In genomic region chr15:96757446-96758198, GRCm38 (mm10) we compare ENCODE assay signal across 12 mouse cellular contexts. TPM values are rescaled to one million over a fixed set of nuclear protein-coding genes. Genes with fewer than 3 reads are reported as not detected.
DNase-seq lines count a peak whose midpoint lies in the region; ATAC-seq and TF ChIP-seq lines count a peak whose summit lies in the region.
"Had no signal": no experiment of that assay in that cellular context is flagged by ENCODE, and none has a peak within 500 bp of the region (broad histone marks: within the 10 kb centered on the region; RNA-seq: fewer than 3 reads in every experiment).

No protein-coding gene starts in this region.

- no peak for DNase-seq in liver, embryonic 11.5 days (ENCODE audit: low spot score)
- no peak for DNase-seq in liver
- peak; percentile 45 for DNase-seq in thymus, postnatal 0 days (ENCODE audit: low spot score)
- DNase-seq in left cerebral cortex, adult 2 months (ENCODE audit: extremely low spot score in 1 of 2, low spot score in 2 of 2) = no peak
- DNase-seq: adrenal gland, postnatal 25 days; kidney, adult 18-20 months; right cerebral cortex, adult 18-20 months had no signal

- WGBS in liver, embryonic 11.5 days = 59% methylated on average over 9 of the region's 9 CpGs
- WGBS in bone marrow, adult 2 months = 7% methylated on average over 9 of the region's 9 CpGs
- WGBS in liver, embryonic 15.5 days (ENCODE audit: insufficient replicate concordance) = 40% methylated on average over 9 of the region's 9 CpGs

- no peak overlapping the region for H3K9ac ChIP-seq in liver, embryonic 11.5 days (ENCODE audit: low read depth, low read length)
- no peak overlapping the region for H3K9ac ChIP-seq in liver, embryonic 15.5 days

- ATAC-seq in liver, embryonic 11.5 days (replicated peaks; ENCODE audit: low FRiP score) = 0 out of 2 replicates have a peak, but pooled peaks have one; percentile 43
- ATAC-seq in liver, embryonic 15.5 days (ENCODE audit: insufficient read depth) = peak; percentile 65; the same call in 1 of the 2 replicates
- no peak for ATAC-seq in cerebellum, adult (ENCODE audit: insufficient number of reproducible peaks, low FRiP score, low TSS enrichment)
- ATAC-seq: forebrain, embryonic 14.5 days had no signal

- no peaks in the 10 kb centered on the region for H3K27me3 ChIP-seq in liver, embryonic 11.5 days (replicated peaks; ENCODE audit: control insufficient read depth, insufficient read depth, low read length)
- H3K27me3 ChIP-seq in liver, embryonic 15.5 days = no peaks in the 10 kb centered on the region

- no peaks in the 10 kb centered on the region for H3K4me1 ChIP-seq in liver, embryonic 11.5 days (replicated peaks; ENCODE audit: control insufficient read depth, insufficient read depth, low read length)
- peaks cover 8% of the 10 kb centered on the region; the same call in 1 of the 2 replicates for H3K4me1 ChIP-seq in bone marrow, adult 2 months (ENCODE audit: control insufficient read depth, insufficient read depth, low read length)
- H3K4me1 ChIP-seq in liver, embryonic 15.5 days (replicated peaks) = peaks cover 4% of the 10 kb centered on the region; the same call in 1 of the 2 replicates

- H3K27ac ChIP-seq in liver, embryonic 11.5 days (ENCODE audit: low read depth, low read length) = no peak overlapping the region
- peak overlapping the region; percentile 86 for H3K27ac ChIP-seq in bone marrow, adult 2 months (ENCODE audit: control insufficient read depth, insufficient read depth, low read depth, low read length, poor library complexity)
- peak overlapping the region; percentile 11; the same call in 1 of the 2 replicates for H3K27ac ChIP-seq in liver, embryonic 15.5 days (replicated peaks)
- no peak overlapping the region for H3K27ac ChIP-seq in left cerebral cortex, adult 2 months
- H3K27ac ChIP-seq: heart, embryonic 10.5 days had no signal

- TF ChIP-seq POLR2A in bone marrow, adult 2 months (IDR thresholded peaks at IDR 0.05; ENCODE audit: borderline replicate concordance, control insufficient read depth, low read depth, low read length) = peak; percentile 56

- H3K4me2 ChIP-seq in liver, embryonic 11.5 days = no peak overlapping the region
- no peak overlapping the region for H3K4me2 ChIP-seq in liver, embryonic 15.5 days

- TF ChIP-seq CTCF in bone marrow, adult 2 months (IDR thresholded peaks at IDR 0.05; ENCODE audit: control insufficient read depth, insufficient read depth, low read length) = no peak
- no peak for TF ChIP-seq CTCF in left cerebral cortex, adult 2 months (IDR thresholded peaks at IDR 0.05)

- no peak overlapping the region for H3K4me3 ChIP-seq in liver, embryonic 11.5 days (ENCODE audit: low read depth, low read length)
- no peak overlapping the region for H3K4me3 ChIP-seq in bone marrow, adult 2 months (replicated peaks; ENCODE audit: control insufficient read depth, low read depth, low read length)
- H3K4me3 ChIP-seq in liver, embryonic 15.5 days (replicated peaks) = no peak overlapping the region
- H3K4me3 ChIP-seq in left cerebral cortex, adult 2 months = no peak overlapping the region
- H3K4me3 ChIP-seq: heart, embryonic 10.5 days had no signal

- H3K36me3 ChIP-seq in liver, embryonic 11.5 days (ENCODE audit: control insufficient read depth, insufficient read depth, low read length) = no peaks in the 10 kb centered on the region
- no peaks in the 10 kb centered on the region for H3K36me3 ChIP-seq in liver, embryonic 15.5 days (replicated peaks)
- H3K36me3 ChIP-seq: heart, embryonic 10.5 days had no signal

- no peaks in the 10 kb centered on the region for H3K9me3 ChIP-seq in liver, embryonic 11.5 days (ENCODE audit: control insufficient read depth, low read length)
- no peaks in the 10 kb centered on the region for H3K9me3 ChIP-seq in liver, embryonic 15.5 days (replicated peaks)
- H3K9me3 ChIP-seq: heart, embryonic 10.5 days had no signal

- intact Hi-C loops in left cerebral cortex, adult 2 months (cut with DNase I) = no loop called here

RNA-seq across cellular contexts. Expression of gene Slc38a2, which starts 58.1 kb away (rescaled TPM):
- polyA plus RNA-seq in liver, embryonic 11.5 days (2014; fragmentation: Nextera tagmentation; extraction: Ambion mirVana) = 111 and 116 TPM in 2 replicates
- polyA plus RNA-seq in bone marrow, adult 2 months (2011; ENCODE audit: insufficient read depth, insufficient read length, low replicate concordance, missing spikeins) = 22.5 and 51.3 TPM in 2 replicates
- polyA plus RNA-seq in liver, embryonic 15.5 days (2015; fragmentation: Nextera tagmentation; extraction: Ambion mirVana) = 33.8 and 33.9 TPM in 2 replicates
- polyA plus RNA-seq in thymus, postnatal 0 days (2015; fragmentation: Nextera tagmentation; extraction: Ambion mirVana) = 94.1 and 95.8 TPM in 2 replicates
- total RNA-seq in left cerebral cortex, adult 2 months (2021) = 100 to 1,000 TPM in 1 of 2 experiments, 10 to 100 TPM in 1; 96.9 to 108 TPM

Comparison
In these comparisons a context has a peak if more than half of its experiments do, and no peak if none do; other contexts are left out.
1. H3K27ac ChIP-seq: peak in bone marrow, adult 2 months (single experiment) and liver, embryonic 15.5 days (single experiment); none in liver, embryonic 11.5 days (single experiment) and left cerebral cortex, adult 2 months (single experiment).